Mouse (Mus musculus) midbrain, embryonic 16.5 days (tissue): ENCODE results near the gene Fam69a. TPM values are rescaled to one million over a fixed set of nuclear protein-coding genes. Genes with fewer than 3 reads are reported as not detected.

ENCODE experiments used
- ATAC-seq: fragments of 200-750 bp; cut with Nextera tagmentation; 2 replicates; pipeline ENCODE4 v1.8.0; 2017; ENCODE audit warnings: moderate TSS enrichment
- H3K27ac ChIP-seq: fragments of 300-500 bp; sonication (generic); 2 replicates; pipeline ENCODE4 v1.5.1; 2014; ENCODE audit warnings: mild to moderate bottlenecking, low read length, mixed read lengths
- H3K27me3 ChIP-seq: fragments of 300-500 bp; sonication (generic); 2 replicates; pipeline ENCODE4 v1.6.1; 2014; ENCODE audit warnings: low read depth, low read length, mixed read lengths; ENCODE audit not compliant: control insufficient read depth, insufficient read depth
- H3K36me3 ChIP-seq: fragments of 300-500 bp; sonication (generic); 2 replicates; pipeline ENCODE4 v1.6.1; 2014; ENCODE audit warnings: mild to moderate bottlenecking, low read length, moderate library complexity, mixed read lengths; ENCODE audit not compliant: control insufficient read depth, insufficient read depth
- H3K4me1 ChIP-seq: fragments of 300-500 bp; sonication (generic); 2 replicates; pipeline ENCODE4 v1.6.1; 2014; ENCODE audit warnings: mild to moderate bottlenecking, low read length, mixed read lengths; ENCODE audit not compliant: control insufficient read depth, insufficient read depth
- H3K4me2 ChIP-seq: fragments of 300-500 bp; sonication (generic); 2 replicates; pipeline ENCODE4 v1.6.1; 2014; ENCODE audit warnings: mild to moderate bottlenecking, low read length, mixed read lengths
- H3K4me3 ChIP-seq: fragments of 300-500 bp; sonication (generic); 2 replicates; pipeline ENCODE4 v1.5.1; 2014; ENCODE audit warnings: low read depth, mild to moderate bottlenecking, low read length, moderate library complexity, mixed read lengths
- H3K9ac ChIP-seq: fragments of 300-500 bp; sonication (generic); 2 replicates; pipeline ENCODE4 v1.6.1; 2014; ENCODE audit warnings: low read depth, low read length, mixed read lengths
- H3K9me3 ChIP-seq: fragments of 300-500 bp; sonication (generic); replicated peaks from 2 replicates; pipeline ENCODE4 v1.6.1; 2014; ENCODE audit warnings: mild to moderate bottlenecking, low read length, mixed read lengths; ENCODE audit not compliant: control insufficient read depth, poor library complexity, severe bottlenecking
- WGBS: fragments of 180-500 bp; shearing (Covaris S2); extraction: QIAGEN DNeasy Blood & Tissue Kit; methylation state at CpG from one replicate; pipeline ENCODE4 v1.1.7; 2014; 5-methylcytosine and 5-hydroxymethylcytosine counted together
- polyA plus RNA-seq: library from polyadenylated mRNA; unstranded; fragments of >200 nt; fragmentation: Nextera tagmentation; extraction: Ambion mirVana; gene quantifications from 2 replicates; pipeline ENCODE4 v1.2.1, GENCODE M21; 2015

Gene Fam69a
- polyA plus RNA-seq, 1 experiment from 2014 or later: 67.8 TPM

GRCm38 (mm10) chr5:107933202-107933974 is 53.5 kb downstream of the Fam69a start:
- no peak overlapping the region for H3K27ac ChIP-seq
- no peak for ATAC-seq
- H3K4me2 ChIP-seq: no peak overlapping the region
- no peaks in the 10 kb centered on the region for H3K9me3 ChIP-seq
- H3K4me1 ChIP-seq: peaks cover 5% of the 10 kb centered on the region
- 84% methylated on average over 4 of the region's 4 CpGs for WGBS
- H3K9ac ChIP-seq: no peak overlapping the region
- no peaks in the 10 kb centered on the region for H3K27me3 ChIP-seq
- no peak overlapping the region for H3K4me3 ChIP-seq
- H3K36me3 ChIP-seq: no peaks in the 10 kb centered on the region

- Histone ChIP-seq H3K27me3 (no peaks in the 10 kb centered on the region), H3K36me3 (no peaks in the 10 kb centered on the region), H3K9ac (no peak overlapping the region), H3K4me2 (no peak overlapping the region), H3K9me3 (no peaks in the 10 kb centered on the region), H3K27ac (no peak overlapping the region), H3K4me3 (no peak overlapping the region), H3K4me1 (peaks cover 5% of the 10 kb centered on the region)
- no peak for ATAC-seq
- 45% methylated on average over 2 of the region's 2 CpGs for WGBS
These were observed 54.3 kb downstream of the Fam69a start for GRCm38 (mm10) chr5:107932556-107932955.

- Histone ChIP-seq H3K9me3 (no peaks in the 10 kb centered on the region), H3K9ac (no peak overlapping the region), H3K4me3 (no peak overlapping the region), H3K4me2 (no peak overlapping the region), H3K36me3 (no peaks in the 10 kb centered on the region), H3K27me3 (no peaks in the 10 kb centered on the region), H3K27ac (no peak overlapping the region), H3K4me1 (no peaks in the 10 kb centered on the region)
- WGBS: 87% methylated on average over 11 of the region's 11 CpGs
- no peak for ATAC-seq
These were observed 60.2 kb downstream of the Fam69a start for GRCm38 (mm10) chr5:107926550-107927249.

- no peaks in the 10 kb centered on the region for H3K4me1 ChIP-seq
- H3K4me3 ChIP-seq: no peak overlapping the region
- 61% methylated on average over 8 of the region's 8 CpGs for WGBS
- no peak overlapping the region for H3K27ac ChIP-seq
- no peaks in the 10 kb centered on the region for H3K36me3 ChIP-seq
- H3K9ac ChIP-seq: no peak overlapping the region
- H3K27me3 ChIP-seq: no peaks in the 10 kb centered on the region
- H3K4me2 ChIP-seq: no peak overlapping the region
- H3K9me3 ChIP-seq: no peaks in the 10 kb centered on the region
- no peak for ATAC-seq
These were observed 62.3 kb downstream of the Fam69a start for GRCm38 (mm10) chr5:107924564-107924963.

GRCm38 (mm10) chr5:107922836-107923235 is 64.0 kb downstream of the Fam69a start:
- Histone ChIP-seq H3K4me2 (no peak overlapping the region), H3K36me3 (no peaks in the 10 kb centered on the region), H3K4me3 (no peak overlapping the region), H3K4me1 (no peaks in the 10 kb centered on the region), H3K9ac (no peak overlapping the region), H3K9me3 (no peaks in the 10 kb centered on the region), H3K27me3 (no peaks in the 10 kb centered on the region), H3K27ac (no peak overlapping the region)
- 88% methylated on average over 1 of the region's 1 CpGs for WGBS
- no peak for ATAC-seq

GRCm38 (mm10) chr5:107921400-107922252 is 65.3 kb downstream of the Fam69a start:
- H3K4me3 ChIP-seq: no peak overlapping the region
- ATAC-seq: peak; percentile 75
- WGBS: 78% methylated on average over 2 of the region's 2 CpGs
- no peak overlapping the region for H3K27ac ChIP-seq
- H3K27me3 ChIP-seq: no peaks in the 10 kb centered on the region
- no peak overlapping the region for H3K4me2 ChIP-seq
- H3K9ac ChIP-seq: no peak overlapping the region
- no peaks in the 10 kb centered on the region for H3K36me3 ChIP-seq
- H3K4me1 ChIP-seq: no peaks in the 10 kb centered on the region
- H3K9me3 ChIP-seq: no peaks in the 10 kb centered on the region

- Histone ChIP-seq H3K9me3 (no peaks in the 10 kb centered on the region), H3K36me3 (peaks cover 3% of the 10 kb centered on the region; the same call in 1 of the 2 replicates), H3K4me1 (no peaks in the 10 kb centered on the region), H3K4me3 (no peak overlapping the region), H3K27ac (no peak overlapping the region), H3K4me2 (no peak overlapping the region), H3K27me3 (no peaks in the 10 kb centered on the region), H3K9ac (no peak overlapping the region)
- WGBS: 29% methylated on average over 4 of the region's 4 CpGs
- no peak for ATAC-seq
These were observed 71.6 kb downstream of the Fam69a start for GRCm38 (mm10) chr5:107915280-107915679.

GRCm38 (mm10) chr5:107911012-107911411 is 75.9 kb downstream of the Fam69a start:
- H3K27ac ChIP-seq: no peak overlapping the region
- H3K9ac ChIP-seq: no peak overlapping the region
- no peaks in the 10 kb centered on the region for H3K27me3 ChIP-seq
- no peak overlapping the region for H3K4me3 ChIP-seq
- no peaks in the 10 kb centered on the region for H3K4me1 ChIP-seq
- 98% methylated on average over 5 of the region's 5 CpGs for WGBS
- H3K9me3 ChIP-seq: no peaks in the 10 kb centered on the region
- H3K36me3 ChIP-seq: peaks cover 31% of the 10 kb centered on the region
- H3K4me2 ChIP-seq: no peak overlapping the region
- ATAC-seq: no peak
